Mouse (Mus musculus) forebrain, embryonic 13.5 days (tissue): ENCODE measurements around the gene Rxrg. TPM values are rescaled to one million over a fixed set of nuclear protein-coding genes. Genes with fewer than 3 reads are reported as not detected.

Experiments used
- ATAC-seq: fragments of 200-750 bp; cut with Nextera tagmentation; 2 replicates; pipeline ENCODE4 v1.8.0; 2017
- H3K27ac ChIP-seq: fragments of 300-500 bp; sonication (generic); 2 replicates; pipeline ENCODE4 v1.5.1; 2015; ENCODE audit warnings: inconsistent platforms, mild to moderate bottlenecking, moderate library complexity
- H3K27me3 ChIP-seq: fragments of 300-500 bp; sonication (generic); 2 replicates; pipeline ENCODE4 v1.6.1; 2015; ENCODE audit warnings: mild to moderate bottlenecking, inconsistent platforms
- H3K36me3 ChIP-seq: fragments of 300-500 bp; sonication (generic); 2 replicates; pipeline ENCODE4 v1.6.1; 2015; ENCODE audit warnings: mild to moderate bottlenecking, inconsistent platforms; ENCODE audit not compliant: poor library complexity, severe bottlenecking
- H3K4me1 ChIP-seq: fragments of 300-500 bp; sonication (generic); 2 replicates; pipeline ENCODE4 v1.6.1; 2015; ENCODE audit warnings: inconsistent platforms
- H3K4me2 ChIP-seq: fragments of 300-500 bp; sonication (generic); 2 replicates; pipeline ENCODE4 v1.6.1; 2015; ENCODE audit warnings: inconsistent platforms, mild to moderate bottlenecking, moderate library complexity
- H3K4me3 ChIP-seq: fragments of 300-500 bp; sonication (generic); 2 replicates; pipeline ENCODE4 v1.5.1; 2015; ENCODE audit warnings: mild to moderate bottlenecking, inconsistent platforms
- H3K9ac ChIP-seq: fragments of 300-500 bp; sonication (generic); 2 replicates; pipeline ENCODE4 v1.6.1; 2015; ENCODE audit warnings: mild to moderate bottlenecking, inconsistent platforms
- H3K9me3 ChIP-seq: fragments of 300-500 bp; sonication (generic); replicated peaks from 2 replicates; pipeline ENCODE4 v1.6.1; 2016; ENCODE audit warnings: inconsistent platforms
- WGBS: fragments of 180-500 bp; shearing (Covaris S2); methylation state at CpG from one replicate; pipeline ENCODE4 v1.1.7; 2015; 5-methylcytosine and 5-hydroxymethylcytosine counted together
- polyA plus RNA-seq: library from polyadenylated mRNA; unstranded; fragments of >200 nt; fragmentation: Nextera tagmentation; extraction: Ambion mirVana; gene quantifications from 2 replicates; pipeline ENCODE4 v1.2.1, GENCODE M21; 2015

The Rxrg gene
- polyA plus RNA-seq, 1 experiment from 2014 or later = 5.6 TPM

DNA sequence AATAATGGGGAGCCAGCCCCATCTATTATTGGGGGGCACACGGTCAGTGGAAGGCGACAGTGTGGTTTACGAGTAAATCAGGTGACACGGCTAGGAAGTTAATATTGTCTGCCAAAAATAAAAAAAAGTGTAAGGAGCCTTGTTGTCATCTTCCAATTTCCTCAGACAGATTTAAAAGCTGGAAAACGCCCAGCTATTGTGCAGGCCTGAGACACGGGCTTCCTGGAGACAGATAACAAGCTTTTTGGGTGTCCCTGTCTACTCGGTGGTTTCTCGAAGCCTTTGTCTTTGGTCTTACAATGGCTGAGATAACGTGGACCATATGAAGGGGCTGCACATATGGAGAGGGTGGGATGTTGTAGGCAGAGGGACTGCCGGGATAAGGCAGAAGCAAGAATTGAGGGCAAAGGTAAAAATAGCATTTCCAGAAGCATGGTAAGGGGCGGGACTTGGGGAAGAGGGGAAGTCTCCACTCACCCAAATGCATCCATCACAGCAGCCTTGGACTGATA lies 51.0 kb downstream of the Rxrg start:
- H3K27ac ChIP-seq = no peak overlapping the region
- H3K9me3 ChIP-seq = no peaks in the 10 kb centered on the region
- H3K36me3 ChIP-seq = no peaks in the 10 kb centered on the region
- no peak overlapping the region for H3K4me2 ChIP-seq
- 80% methylated on average over 11 of the region's 11 CpGs for WGBS
- no peak for ATAC-seq
- H3K4me3 ChIP-seq = no peak overlapping the region
- no peak overlapping the region for H3K9ac ChIP-seq
- H3K27me3 ChIP-seq = peaks cover 2% of the 10 kb centered on the region; the same call in 1 of the 2 replicates
- no peaks in the 10 kb centered on the region for H3K4me1 ChIP-seq

DNA sequence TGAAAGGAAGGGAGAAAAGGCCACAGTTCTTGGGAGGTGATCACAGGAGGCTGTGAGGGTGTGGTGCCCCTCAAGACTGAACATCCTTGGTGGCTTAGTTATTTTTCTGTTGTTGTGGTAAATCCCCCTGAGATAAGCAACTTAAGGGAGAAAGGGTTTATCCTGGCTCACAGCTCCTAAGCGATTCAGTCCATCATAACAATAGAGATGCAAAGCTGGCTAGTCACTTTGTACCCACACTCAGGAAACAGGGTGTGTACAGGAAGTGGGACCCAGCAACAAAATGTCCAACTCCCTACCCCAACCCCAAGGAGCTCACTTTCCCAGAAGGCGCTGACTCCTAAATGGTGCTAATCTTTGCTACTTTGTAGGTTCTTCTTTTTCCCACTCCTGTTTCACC lies 54.2 kb downstream of the Rxrg start:
- H3K4me2 ChIP-seq = no peak overlapping the region
- H3K9ac ChIP-seq = no peak overlapping the region
- H3K9me3 ChIP-seq = no peaks in the 10 kb centered on the region
- ATAC-seq = no peak
- 0 out of 2 replicates have a peak, but pooled peaks cover under 1% of the 10 kb centered on the region for H3K27me3 ChIP-seq
- 59% methylated on average over 2 of the region's 2 CpGs for WGBS
- H3K4me3 ChIP-seq = no peak overlapping the region
- H3K36me3 ChIP-seq = no peaks in the 10 kb centered on the region
- no peak overlapping the region for H3K27ac ChIP-seq
- no peaks in the 10 kb centered on the region for H3K4me1 ChIP-seq

DNA sequence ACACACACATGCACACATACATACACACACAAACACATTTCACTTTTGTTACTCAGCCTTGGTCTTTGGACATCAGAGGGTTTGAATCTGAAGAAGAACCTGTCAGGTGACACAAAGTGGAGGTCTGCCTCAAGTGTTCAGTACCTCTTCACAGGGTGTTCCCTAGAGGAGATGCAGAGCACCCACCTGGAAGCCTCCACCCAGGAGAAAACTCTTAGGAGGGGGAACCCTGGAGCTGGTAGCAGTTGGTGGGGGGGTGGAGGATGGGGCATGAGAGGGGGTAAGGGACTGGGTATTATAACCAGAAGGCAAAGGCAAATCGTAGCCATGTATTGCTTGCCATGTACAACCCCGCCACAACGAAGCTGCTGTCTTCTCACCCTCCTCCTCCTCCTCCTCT lies 60.9 kb downstream of the Rxrg start:
- no peaks in the 10 kb centered on the region for H3K36me3 ChIP-seq
- ATAC-seq = no peak
- H3K27me3 ChIP-seq = peaks cover 36% of the 10 kb centered on the region
- no peaks in the 10 kb centered on the region for H3K9me3 ChIP-seq
- peaks cover 25% of the 10 kb centered on the region for H3K4me1 ChIP-seq
- H3K9ac ChIP-seq = no peak overlapping the region
- H3K4me2 ChIP-seq = no peak overlapping the region
- WGBS = 93% methylated on average over 3 of the region's 3 CpGs
- no peak overlapping the region for H3K27ac ChIP-seq
- H3K4me3 ChIP-seq = no peak overlapping the region

DNA sequence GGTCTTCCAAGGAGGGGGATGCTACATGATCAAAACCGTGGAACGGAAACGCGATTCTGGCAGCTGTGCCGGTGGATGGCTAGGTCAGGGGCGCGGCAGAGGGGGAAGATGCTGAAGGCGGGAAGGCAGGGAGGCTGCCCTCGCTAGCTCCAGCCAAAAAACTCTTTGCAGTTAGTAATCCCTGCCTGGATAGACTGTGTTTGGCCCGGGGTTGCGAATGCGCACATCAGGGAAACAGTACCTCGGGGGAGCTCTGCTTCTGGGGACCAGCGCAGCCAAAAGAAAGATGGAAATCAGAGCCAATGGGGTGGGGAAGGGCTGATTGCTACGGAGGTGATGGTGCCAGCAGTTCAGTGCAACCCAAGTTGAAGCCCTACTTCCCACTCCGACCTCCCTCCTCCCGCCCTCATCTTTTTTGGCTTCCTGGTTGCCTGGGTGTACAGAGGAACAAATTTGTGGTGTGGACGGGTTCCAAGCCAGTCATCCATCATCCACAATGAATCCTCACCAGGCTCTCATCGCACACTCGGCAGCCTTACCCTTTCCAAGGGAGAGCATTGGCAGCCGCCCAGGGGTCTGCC lies 62.4 kb downstream of the Rxrg start:
- H3K27me3 ChIP-seq = peaks cover 36% of the 10 kb centered on the region
- H3K9me3 ChIP-seq = no peaks in the 10 kb centered on the region
- H3K4me2 ChIP-seq = peak overlapping the region; percentile 64
- ATAC-seq = peak; percentile 84
- H3K4me1 ChIP-seq = peaks cover 25% of the 10 kb centered on the region
- no peak overlapping the region for H3K27ac ChIP-seq
- WGBS = under 1% methylated on average over 21 of the region's 21 CpGs
- 0 out of 2 replicates have a peak overlapping the region, but pooled peaks have one; percentile 30 for H3K9ac ChIP-seq
- H3K4me3 ChIP-seq = peak overlapping the region; percentile 28
- H3K36me3 ChIP-seq = no peaks in the 10 kb centered on the region

DNA sequence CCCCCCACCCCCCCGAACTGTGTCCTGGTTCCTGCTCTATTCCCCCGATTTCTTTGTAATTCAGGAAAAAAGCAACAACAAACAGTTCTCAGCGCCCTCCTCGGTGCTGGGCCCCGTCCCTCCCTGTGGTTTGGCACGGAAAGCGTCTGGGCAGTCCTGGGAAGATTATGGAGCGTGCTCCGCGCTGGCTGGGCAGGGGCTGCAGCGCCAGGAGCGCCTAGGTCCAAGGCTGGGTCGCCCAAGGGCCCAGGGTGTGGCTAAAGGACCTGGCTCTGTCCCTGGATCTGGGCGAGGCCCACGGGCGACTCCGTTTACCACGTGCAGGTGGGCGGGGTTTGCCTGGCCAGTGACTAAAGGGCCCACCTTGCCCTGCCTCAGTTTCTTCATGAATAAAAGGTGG lies 62.9 kb downstream of the Rxrg start:
- H3K9me3 ChIP-seq = no peaks in the 10 kb centered on the region
- no peaks in the 10 kb centered on the region for H3K36me3 ChIP-seq
- H3K27me3 ChIP-seq = peaks cover 36% of the 10 kb centered on the region
- 2% methylated on average over 19 of the region's 19 CpGs for WGBS
- H3K4me2 ChIP-seq = peak overlapping the region; percentile 64
- peak overlapping the region; percentile 28 for H3K4me3 ChIP-seq
- H3K9ac ChIP-seq = 0 out of 2 replicates have a peak overlapping the region, but pooled peaks have one; percentile 21
- ATAC-seq = peak; percentile 88
- H3K4me1 ChIP-seq = peaks cover 25% of the 10 kb centered on the region
- H3K27ac ChIP-seq = peak overlapping the region; percentile 40

DNA sequence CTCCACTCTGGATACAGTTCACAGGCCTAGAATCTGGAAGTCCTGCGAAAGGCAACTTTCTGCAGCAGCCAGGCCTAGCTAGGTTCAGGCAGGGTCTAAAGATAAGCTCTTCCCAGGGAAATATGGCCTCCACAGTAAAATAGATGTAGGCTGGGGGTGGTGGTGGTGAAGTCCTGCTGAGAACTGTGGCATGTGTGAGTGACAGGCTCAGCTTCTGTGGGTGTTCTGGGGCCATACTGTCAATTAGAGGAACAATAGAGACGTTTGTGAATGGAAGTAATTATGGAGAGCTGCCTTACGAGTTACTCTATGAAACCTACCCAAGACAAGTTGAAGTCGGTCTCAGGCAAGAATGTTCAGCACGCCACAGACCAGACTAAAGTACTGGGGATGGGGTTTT lies 65.0 kb downstream of the Rxrg start:
- Histone ChIP-seq H3K4me3 (no peak overlapping the region), H3K9ac (no peak overlapping the region), H3K36me3 (no peaks in the 10 kb centered on the region), H3K4me1 (peaks cover 25% of the 10 kb centered on the region), H3K27me3 (peaks cover 33% of the 10 kb centered on the region), H3K4me2 (no peak overlapping the region), H3K9me3 (no peaks in the 10 kb centered on the region), H3K27ac (no peak overlapping the region)
- WGBS = 32% methylated on average over 5 of the region's 5 CpGs
- ATAC-seq = no peak

DNA sequence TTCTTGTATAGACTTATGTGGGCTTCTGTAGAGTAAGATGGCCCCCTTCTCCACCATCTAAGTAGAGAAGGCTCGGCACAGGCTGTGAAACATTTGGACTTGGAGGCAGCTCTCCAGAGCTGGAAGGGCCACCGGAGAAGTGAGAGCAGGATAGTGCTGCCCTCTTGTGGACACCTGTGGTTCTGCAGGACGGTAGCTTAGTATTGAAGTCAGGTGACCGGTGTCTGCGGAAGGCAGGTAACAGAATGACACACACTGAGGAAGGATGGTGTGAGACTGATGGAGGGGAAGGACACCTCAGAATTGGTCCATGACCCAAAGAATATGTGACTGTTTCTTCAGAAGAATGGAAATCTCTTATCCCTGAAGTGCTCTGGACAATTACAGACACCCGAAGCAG lies 71.6 kb downstream of the Rxrg start:
- 33% methylated on average over 6 of the region's 6 CpGs for WGBS
- Histone ChIP-seq H3K4me2 (no peak overlapping the region), H3K4me3 (no peak overlapping the region), H3K4me1 (no peaks in the 10 kb centered on the region), H3K9me3 (no peaks in the 10 kb centered on the region), H3K27ac (no peak overlapping the region), H3K36me3 (no peaks in the 10 kb centered on the region), H3K27me3 (peaks cover 41% of the 10 kb centered on the region), H3K9ac (no peak overlapping the region)
- no peak for ATAC-seq

DNA sequence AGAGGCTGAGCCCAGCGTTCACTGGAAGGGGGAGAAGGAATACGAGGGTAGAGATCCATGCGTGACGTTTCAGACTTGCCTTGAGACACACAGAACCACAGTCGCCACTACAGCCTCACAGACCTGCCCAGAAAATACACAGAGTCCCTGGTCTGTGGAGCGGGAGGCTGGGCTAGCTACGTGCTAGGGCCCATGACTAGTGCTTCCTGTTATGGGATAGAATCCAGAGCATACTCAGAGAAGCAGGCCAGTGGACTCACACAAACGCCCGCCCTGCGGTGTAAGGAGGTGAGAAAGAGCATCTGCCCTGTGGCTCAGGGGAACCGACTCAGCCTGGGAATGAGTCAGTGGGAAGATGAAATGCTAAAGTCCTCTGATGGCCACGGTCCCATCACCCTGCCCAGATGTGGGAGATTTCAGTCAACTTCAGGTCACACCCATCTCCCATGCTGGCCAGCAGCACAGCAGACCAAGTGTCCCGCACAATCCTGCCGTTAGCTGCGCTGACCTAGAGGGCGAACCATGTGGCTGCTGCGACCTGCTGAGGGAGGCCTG lies 74.3 kb downstream of the Rxrg start:
- no peak for ATAC-seq
- Histone ChIP-seq H3K9ac (no peak overlapping the region), H3K4me1 (no peaks in the 10 kb centered on the region), H3K9me3 (no peaks in the 10 kb centered on the region), H3K27me3 (peaks cover 41% of the 10 kb centered on the region), H3K27ac (no peak overlapping the region), H3K4me3 (no peak overlapping the region), H3K36me3 (no peaks in the 10 kb centered on the region), H3K4me2 (no peak overlapping the region)
- WGBS = 19% methylated on average over 17 of the region's 17 CpGs

DNA sequence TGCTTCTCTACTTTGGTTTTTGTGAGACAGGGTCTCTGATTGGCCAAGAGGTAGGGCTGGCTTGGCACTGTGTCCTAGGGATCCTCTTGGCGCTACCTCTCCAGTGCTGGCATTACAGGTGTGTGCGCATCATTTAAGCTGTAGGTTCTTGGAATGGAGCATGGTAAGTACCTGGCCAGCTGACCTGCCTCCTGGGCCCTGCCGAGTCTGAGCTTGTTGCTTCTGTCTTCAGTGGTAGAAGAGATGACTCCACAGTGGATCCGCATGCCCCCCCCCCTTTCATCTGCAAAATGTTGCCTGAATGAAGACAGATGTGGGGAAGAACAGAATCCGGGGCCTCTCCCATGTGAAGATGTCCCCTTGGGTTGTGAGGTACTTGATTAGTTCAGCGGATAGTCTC lies 80.9 kb downstream of the Rxrg start:
- Histone ChIP-seq H3K4me2 (no peak overlapping the region), H3K4me1 (no peaks in the 10 kb centered on the region), H3K9ac (no peak overlapping the region), H3K27me3 (peaks cover 4% of the 10 kb centered on the region; the same call in 1 of the 2 replicates), H3K27ac (no peak overlapping the region), H3K36me3 (no peaks in the 10 kb centered on the region), H3K4me3 (no peak overlapping the region), H3K9me3 (peaks cover 11% of the 10 kb centered on the region)
- ATAC-seq = no peak
- WGBS = 94% methylated on average over 6 of the region's 6 CpGs

DNA sequence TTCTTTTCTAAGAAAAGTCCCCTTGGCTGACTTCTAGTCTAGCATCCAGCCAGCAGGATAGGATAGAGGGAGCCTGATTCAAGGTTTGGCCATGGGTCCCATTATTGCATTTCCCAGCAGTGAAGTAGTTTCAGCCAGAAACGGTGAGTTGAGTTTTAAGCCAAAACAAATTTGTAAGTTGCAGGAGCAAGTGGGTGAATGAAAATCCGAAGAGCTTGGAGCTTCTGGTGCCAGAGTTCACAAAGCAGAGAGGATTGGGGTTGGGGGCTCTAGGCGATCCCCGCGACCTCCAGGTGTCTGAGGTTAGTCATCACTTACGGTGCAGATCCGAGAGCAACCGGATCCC lies 89.8 kb downstream of the Rxrg start:
- WGBS = under 1% methylated on average over 8 of the region's 8 CpGs
- ATAC-seq = no peak
- H3K4me1 ChIP-seq = peaks cover 23% of the 10 kb centered on the region
- peaks cover 77% of the 10 kb centered on the region for H3K27me3 ChIP-seq
- H3K36me3 ChIP-seq = no peaks in the 10 kb centered on the region
- H3K9me3 ChIP-seq = no peaks in the 10 kb centered on the region; the same call in 1 of the 2 replicates
- peak overlapping the region; percentile 48 for H3K4me3 ChIP-seq
- H3K27ac ChIP-seq = no peak overlapping the region; the same call in 1 of the 2 replicates
- H3K9ac ChIP-seq = peak overlapping the region; percentile 62; the same call in 1 of the 2 replicates
- peak overlapping the region; percentile 86 for H3K4me2 ChIP-seq

DNA sequence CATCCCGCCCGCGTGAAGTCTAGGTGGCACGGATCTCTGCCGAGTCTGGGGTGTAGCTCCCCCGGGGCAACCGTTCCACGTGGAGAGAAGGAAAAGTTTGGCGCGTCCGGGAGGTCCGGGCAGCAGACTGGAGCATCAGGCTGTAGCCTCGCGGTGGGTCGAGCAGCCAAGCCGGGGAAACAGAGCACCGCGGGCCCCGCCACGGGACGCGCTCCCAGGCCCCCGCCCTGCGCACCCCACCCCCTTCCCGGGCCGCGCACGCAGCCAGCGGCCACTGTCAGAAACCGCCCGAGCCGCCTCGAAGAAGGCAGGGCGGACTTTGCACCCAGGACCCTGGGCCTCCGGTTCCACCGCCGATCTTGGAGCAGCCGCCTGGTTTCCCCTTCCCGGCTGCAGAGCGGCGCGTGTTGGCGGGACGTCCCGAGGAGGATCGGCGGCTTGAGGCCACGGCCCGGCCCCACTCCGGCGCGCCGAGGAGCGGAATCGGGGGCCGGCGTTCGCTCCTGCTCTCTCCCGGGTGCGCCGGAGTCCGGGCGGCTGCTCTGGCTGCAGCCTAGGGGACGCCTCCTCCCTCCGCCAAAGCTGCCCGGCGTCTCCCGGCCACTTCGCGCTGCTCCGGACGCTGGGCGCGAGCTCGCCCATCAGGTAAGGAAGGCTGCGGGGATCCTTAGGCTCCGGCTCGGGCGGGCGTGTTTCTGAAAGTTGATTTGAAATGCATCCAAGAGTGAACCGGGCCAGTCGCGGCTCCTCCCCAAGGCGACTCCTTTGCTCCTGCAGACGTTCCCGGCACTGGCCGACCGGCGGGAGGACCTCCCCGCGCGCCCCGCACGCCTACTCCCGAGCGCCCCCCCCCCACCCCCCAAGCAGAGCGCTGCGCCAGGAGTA lies 90.4 kb downstream of the Rxrg start:
- Histone ChIP-seq H3K27me3 (peaks cover 83% of the 10 kb centered on the region), H3K4me1 (peaks cover 23% of the 10 kb centered on the region), H3K4me2 (peak overlapping the region; percentile 86), H3K27ac (no peak overlapping the region; the same call in 1 of the 2 replicates), H3K36me3 (no peaks in the 10 kb centered on the region), H3K9me3 (no peaks in the 10 kb centered on the region; the same call in 1 of the 2 replicates), H3K4me3 (peak overlapping the region; percentile 48), H3K9ac (peak overlapping the region; percentile 62)
- under 1% methylated on average over 91 of the region's 98 CpGs for WGBS
- ATAC-seq = peak; percentile 52; the same call in 1 of the 2 replicates

DNA sequence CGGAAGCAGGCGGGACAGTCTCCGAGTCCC lies 90.9 kb downstream of the Rxrg start, which contains the start of gene Lmx1a:
Lmx1a (plus strand) TSS at position 6 of the 30 bp plus-strand sequence.
- H3K36me3 ChIP-seq = no peaks in the 10 kb centered on the region
- peak within 1 kb of the TSS; percentile 62 for H3K9ac ChIP-seq
- H3K4me2 ChIP-seq = peak within 1 kb of the TSS; percentile 86
- H3K9me3 ChIP-seq = no peaks in the 10 kb centered on the region; the same call in 1 of the 2 replicates
- no peak within 1 kb of the TSS; the same call in 1 of the 2 replicates for H3K27ac ChIP-seq
- peaks cover 23% of the 10 kb centered on the region for H3K4me1 ChIP-seq
- 0% methylated on average over 2 of the region's 3 CpGs for WGBS
- peaks cover 88% of the 10 kb centered on the region for H3K27me3 ChIP-seq
- peak within 1 kb of the TSS; percentile 48 for H3K4me3 ChIP-seq
- ATAC-seq = no peak
